Mouse (Mus musculus) layer of hippocampus, adult 18-20 months (tissue): Measurements from ENCODE around the gene Pnma1. TPM values are rescaled to one million over a fixed set of nuclear protein-coding genes. Genes with fewer than 3 reads are reported as not detected.

ENCODE experiments used
- DNase-seq, 2 experiments: peaks; one replicate each; pipeline ENCODE4 v3.0.0; 2022; ENCODE audit warnings: low spot score in 2 of 2
- total RNA-seq, 2 experiments: library from RNA; stranded (reverse); gene quantifications; 2 replicates each; pipeline ENCODE4 v1.2.3; 2021

Gene Pnma1
- total RNA-seq, 2 experiments from 2014 or later, result 2.9 to 3.0 TPM

- no peak for DNase-seq
Measured at GRCm38 (mm10) chr12:84107692-84108091, 40.6 kb downstream of the Pnma1 start.

GRCm38 (mm10) chr12:84107012-84107411 lies 41.3 kb downstream of the Pnma1 start:
- no peak for DNase-seq

GRCm38 (mm10) chr12:84101493-84101845 lies 46.8 kb downstream of the Pnma1 start:
- no peak for DNase-seq

- DNase-seq, result peak; percentile 18 to 49
Measured at GRCm38 (mm10) chr12:84100604-84101492, 47.4 kb downstream of the Pnma1 start, which contains the start of gene Acot6. Acot6 (plus strand) TSS chr12:84100654.

- DNase-seq, result no peak
Measured at GRCm38 (mm10) chr12:84100071-84100470, 48.2 kb downstream of the Pnma1 start.

- no peak for DNase-seq
Measured at GRCm38 (mm10) chr12:84099605-84100004, 48.7 kb downstream of the Pnma1 start.

Other genes with a start within 250 kb of the Pnma1 start
- 10 to 100 TPM; 38.0 TPM for gene Numb, start 226.6 kb downstream of the Pnma1 start, total RNA-seq
- gene Riox1, start 197.9 kb downstream of the Pnma1 start, total RNA-seq, result 10 to 100 TPM; 15.7 to 16.9 TPM
- gene Heatr4, start 163.6 kb downstream of the Pnma1 start, total RNA-seq, result under 1 TPM in 1 of 2 experiments, not detected in 1; 0.10 TPM
- 10 to 100 TPM; 15.8 to 17.2 TPM for gene Acot2, start 160.6 kb downstream of the Pnma1 start, total RNA-seq
- gene Acot1, start 139.0 kb downstream of the Pnma1 start, total RNA-seq, result 10 to 100 TPM; 21.0 to 28.4 TPM
- 1 to 10 TPM; 2.7 to 3.9 TPM for gene Acot4, start 110.1 kb downstream of the Pnma1 start, total RNA-seq
- 1 to 10 TPM in 1 of 2 experiments, not detected in 1; 1.3 TPM for gene Gm49366, start 109.6 kb downstream of the Pnma1 start, total RNA-seq
- gene Acot3, start 96.3 kb downstream of the Pnma1 start, total RNA-seq, result 1 to 10 TPM; 3.1 to 3.4 TPM
- gene Acot5, start 79.2 kb downstream of the Pnma1 start, total RNA-seq, result 1 to 10 TPM; 6.0 to 6.5 TPM
- 1 to 10 TPM; 5.2 to 5.5 TPM for gene Acot6, start 47.8 kb downstream of the Pnma1 start, total RNA-seq
- 10 to 100 TPM; 96.6 to 97.1 TPM for gene Dnal1, start 34.1 kb downstream of the Pnma1 start, total RNA-seq
- 10 to 100 TPM; 26.9 to 31.3 TPM for gene Elmsan1, start 70.4 kb upstream of the Pnma1 start, total RNA-seq
- gene Ptgr2, start 136.7 kb upstream of the Pnma1 start, total RNA-seq, result 10 to 100 TPM; 38.7 to 41.7 TPM
- 10 to 100 TPM; 34.2 to 37.1 TPM for gene Zfp410, start 168.4 kb upstream of the Pnma1 start, total RNA-seq
- gene Coq6, start 213.2 kb upstream of the Pnma1 start, total RNA-seq, result 10 to 100 TPM; 21.2 to 22.7 TPM
- 10 to 100 TPM; 12.4 to 13.0 TPM for gene Fam161b, start 213.3 kb upstream of the Pnma1 start, total RNA-seq